Mouse (Mus musculus) kidney, embryonic 16.5 days (tissue): ENCODE results near the gene Serpina3i. TPM values are rescaled to one million over a fixed set of nuclear protein-coding genes. Genes with fewer than 3 reads are reported as not detected.

Experiments used
- ATAC-seq: fragments of 200-750 bp; cut with Nextera tagmentation; 2 replicates; pipeline ENCODE4 v1.8.0; 2017; ENCODE audit warnings: moderate TSS enrichment; ENCODE audit not compliant: low FRiP score, low TSS enrichment
- H3K27ac ChIP-seq: fragments of 300-500 bp; sonication (generic); 2 replicates; pipeline ENCODE4 v1.5.1; 2014; ENCODE audit warnings: low read length
- H3K27me3 ChIP-seq: fragments of 300-500 bp; sonication (generic); 2 replicates; pipeline ENCODE4 v1.6.1; 2014; ENCODE audit warnings: low read length, control low read depth, mixed read lengths; ENCODE audit not compliant: insufficient read depth
- H3K36me3 ChIP-seq: fragments of 300-500 bp; sonication (generic); 2 replicates; pipeline ENCODE4 v1.6.1; 2014; ENCODE audit warnings: low read length, control low read depth, mixed read lengths; ENCODE audit not compliant: insufficient read depth
- H3K4me1 ChIP-seq: fragments of 300-500 bp; sonication (generic); 2 replicates; pipeline ENCODE4 v1.6.1; 2014; ENCODE audit warnings: low read length, control low read depth, mixed read lengths; ENCODE audit not compliant: insufficient read depth
- H3K4me2 ChIP-seq: fragments of 300-500 bp; sonication (generic); replicated peaks from 2 replicates; pipeline ENCODE4 v1.6.1; 2014; ENCODE audit warnings: low read depth, low read length
- H3K4me3 ChIP-seq: fragments of 300-500 bp; sonication (generic); 2 replicates; pipeline ENCODE4 v1.5.1; 2014; ENCODE audit warnings: mild to moderate bottlenecking, low read length
- H3K9ac ChIP-seq: fragments of 300-500 bp; sonication (generic); replicated peaks from 2 replicates; pipeline ENCODE4 v1.6.1; 2014; ENCODE audit warnings: low read length
- H3K9me3 ChIP-seq: fragments of 300-500 bp; sonication (generic); 2 replicates; pipeline ENCODE4 v1.6.1; 2016; ENCODE audit warnings: low read length, control low read depth
- WGBS: fragments of 180-500 bp; shearing (Covaris S2); extraction: QIAGEN DNeasy Blood & Tissue Kit; methylation state at CpG from one replicate; pipeline ENCODE4 v1.1.7; 2014; 5-methylcytosine and 5-hydroxymethylcytosine counted together
- polyA plus RNA-seq: library from polyadenylated mRNA; unstranded; fragments of >200 nt; fragmentation: Nextera tagmentation; extraction: Ambion mirVana; gene quantifications from 2 replicates; pipeline ENCODE4 v1.2.1, GENCODE M21; 2015

The Serpina3i gene
- polyA plus RNA-seq, 1 experiment from 2014 or later, result 0.21 TPM

DNA sequence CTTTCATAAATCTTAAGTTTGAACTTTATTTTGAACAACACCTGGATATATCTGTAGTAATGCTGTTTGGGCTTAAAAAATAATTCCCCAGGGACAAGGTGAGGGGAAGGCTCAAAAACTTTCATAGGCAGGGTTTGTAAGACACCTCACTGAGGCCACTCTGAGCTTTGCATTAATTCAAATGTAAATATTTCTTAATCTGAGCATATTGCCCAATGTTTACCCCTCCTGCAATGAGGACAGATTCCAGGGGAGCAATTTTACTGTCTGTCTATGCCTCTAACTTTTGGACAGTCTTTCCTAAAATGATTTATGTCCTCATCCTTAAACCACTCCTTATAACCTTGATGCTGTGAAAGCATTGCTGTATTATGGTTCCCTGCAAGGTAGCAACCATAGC lies 25.4 kb downstream of the Serpina3i start:
- ATAC-seq, result no peak
- Histone ChIP-seq H3K9ac (no peak overlapping the region), H3K27me3 (no peaks in the 10 kb centered on the region)

GRCm38 (mm10) chr12:104289872-104290271 lies 26.9 kb downstream of the Serpina3i start:
- Histone ChIP-seq H3K4me1 (no peaks in the 10 kb centered on the region), H3K27me3 (no peaks in the 10 kb centered on the region), H3K9me3 (no peaks in the 10 kb centered on the region), H3K27ac (no peak overlapping the region), H3K9ac (no peak overlapping the region), H3K36me3 (no peaks in the 10 kb centered on the region), H3K4me2 (no peak overlapping the region), H3K4me3 (no peak overlapping the region)
- WGBS, result 37% methylated on average over 4 of the region's 4 CpGs
- no peak for ATAC-seq

More for the DNA sequence above, 25.4 kb downstream of the Serpina3i start:
- Histone ChIP-seq H3K4me1 (no peaks in the 10 kb centered on the region), H3K36me3 (no peaks in the 10 kb centered on the region), H3K27ac (no peak overlapping the region), H3K9me3 (no peaks in the 10 kb centered on the region), H3K4me3 (no peak overlapping the region), H3K4me2 (no peak overlapping the region)

- Histone ChIP-seq H3K27me3 (no peaks in the 10 kb centered on the region), H3K9ac (no peak overlapping the region), H3K36me3 (no peaks in the 10 kb centered on the region), H3K4me1 (no peaks in the 10 kb centered on the region), H3K27ac (no peak overlapping the region), H3K9me3 (no peaks in the 10 kb centered on the region), H3K4me3 (no peak overlapping the region), H3K4me2 (no peak overlapping the region)
- ATAC-seq, result no peak
- 82% methylated on average over 2 of the region's 2 CpGs for WGBS
Measured at GRCm38 (mm10) chr12:104293963-104294362, 31.0 kb downstream of the Serpina3i start.

DNA sequence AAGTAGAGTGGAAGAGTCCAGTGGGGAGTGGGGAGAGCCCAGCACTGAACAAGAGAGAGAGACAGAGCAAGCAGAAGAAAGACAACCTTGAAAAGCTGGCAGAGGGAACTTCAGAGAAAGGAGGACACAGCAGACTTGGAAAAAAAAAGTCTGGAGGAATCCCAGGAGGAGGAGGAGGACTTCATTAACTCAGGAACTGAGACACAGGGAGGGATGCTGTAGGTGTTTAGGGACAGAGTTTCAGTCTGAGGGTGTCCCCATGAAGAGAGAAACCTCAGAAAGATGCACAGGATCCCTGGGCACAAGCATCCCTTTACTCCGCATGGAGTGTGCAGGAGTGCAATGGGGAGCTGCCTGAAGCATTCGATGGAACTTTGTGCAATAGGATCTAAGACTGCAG lies 35.1 kb downstream of the Serpina3i start:
- H3K27me3 ChIP-seq, result no peaks in the 10 kb centered on the region
- H3K27ac ChIP-seq, result no peak overlapping the region
- no peak for ATAC-seq
- 82% methylated on average over 2 of the region's 2 CpGs for WGBS
- H3K9me3 ChIP-seq, result no peaks in the 10 kb centered on the region
- no peak overlapping the region for H3K9ac ChIP-seq
- no peaks in the 10 kb centered on the region for H3K4me1 ChIP-seq
- H3K4me3 ChIP-seq, result no peak overlapping the region
- no peaks in the 10 kb centered on the region for H3K36me3 ChIP-seq
- H3K4me2 ChIP-seq, result no peak overlapping the region

DNA sequence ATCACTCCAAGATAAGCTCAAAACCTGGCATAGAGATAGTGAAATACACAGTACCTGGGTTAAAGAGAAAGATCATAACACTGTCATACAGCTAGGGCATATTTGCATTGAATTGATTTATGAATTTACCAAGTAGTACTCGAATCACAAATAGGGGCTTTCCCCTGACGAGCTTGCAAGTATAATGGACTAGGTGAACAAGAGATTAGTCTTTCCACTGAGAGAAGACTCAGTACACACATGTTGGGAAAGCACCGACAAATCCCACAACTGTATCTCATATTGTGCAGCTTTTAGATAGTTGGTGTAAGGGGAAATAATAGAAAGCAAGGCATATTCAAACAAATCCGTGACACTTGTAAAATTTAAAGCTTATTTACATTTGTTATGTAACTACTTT lies 43.1 kb downstream of the Serpina3i start:
- WGBS, result 81% methylated on average over 4 of the region's 4 CpGs
- no peak for ATAC-seq
- H3K27ac ChIP-seq, result no peak overlapping the region

GRCm38 (mm10) chr12:104314253-104314652 lies 51.3 kb downstream of the Serpina3i start, which contains the start of gene Serpina3j:
Gene Serpina3j (plus strand): TSS chr12:104314553.
- H3K36me3 ChIP-seq, result no peaks in the 10 kb centered on the region
- no peak within 1 kb of the TSS for H3K9ac ChIP-seq
- no peak for ATAC-seq
- WGBS, result 85% methylated on average over 1 of the region's 1 CpGs
- no peaks in the 10 kb centered on the region for H3K4me1 ChIP-seq
- H3K4me2 ChIP-seq, result no peak within 1 kb of the TSS
- H3K4me3 ChIP-seq, result no peak within 1 kb of the TSS
- H3K27me3 ChIP-seq, result no peaks in the 10 kb centered on the region
- no peak within 1 kb of the TSS for H3K27ac ChIP-seq
- H3K9me3 ChIP-seq, result peaks cover 3% of the 10 kb centered on the region; the same call in 1 of the 2 replicates

More for the DNA sequence above, 43.1 kb downstream of the Serpina3i start:
- Histone ChIP-seq H3K27me3 (no peaks in the 10 kb centered on the region), H3K9ac (no peak overlapping the region), H3K4me3 (no peak overlapping the region), H3K9me3 (no peaks in the 10 kb centered on the region), H3K4me1 (no peaks in the 10 kb centered on the region), H3K36me3 (no peaks in the 10 kb centered on the region), H3K4me2 (no peak overlapping the region)

Other genes with a start within 250 kb of the Serpina3i start
- 0.06 TPM in 1 of 2 replicates, not detected in the other for gene Serpina9, start 249.4 kb upstream of the Serpina3i start, polyA plus RNA-seq
- gene Serpina12, start 218.7 kb upstream of the Serpina3i start, polyA plus RNA-seq, result not detected in 2 replicates
- gene Serpina5, start 162.0 kb upstream of the Serpina3i start, polyA plus RNA-seq, result 0.07 TPM in 1 of 2 replicates, not detected in the other
- not detected in 2 replicates for gene Serpina3a, start 150.4 kb upstream of the Serpina3i start, polyA plus RNA-seq
- gene Serpina3b, start 135.1 kb upstream of the Serpina3i start, polyA plus RNA-seq, result not detected in 2 replicates
- gene Serpina3c, start 109.3 kb upstream of the Serpina3i start, polyA plus RNA-seq, result not detected in 2 replicates
- gene Serpina3f, start 48.6 kb upstream of the Serpina3i start, polyA plus RNA-seq, result 0.07 and 0.12 TPM in 2 replicates
- gene Serpina3g, start 26.9 kb upstream of the Serpina3i start, polyA plus RNA-seq, result 9.2 and 9.6 TPM in 2 replicates
- gene Serpina3j, start 51.4 kb downstream of the Serpina3i start, polyA plus RNA-seq, result not detected in 2 replicates
- gene Serpina3k, start 75.4 kb downstream of the Serpina3i start, polyA plus RNA-seq, result not detected in 2 replicates
- not detected in 2 replicates for gene Serpina3m, start 75.4 kb downstream of the Serpina3i start, polyA plus RNA-seq
- gene Serpina3n, start 143.6 kb downstream of the Serpina3i start, polyA plus RNA-seq, result not detected in 2 replicates
- gene Gsc, start 210.2 kb downstream of the Serpina3i start, polyA plus RNA-seq, result not detected in 2 replicates